Mouse (Mus musculus) ES-Bruce4 (cell line): ENCODE measurements around the gene Angptl3.

Source experiments
- CTCF ChIP-seq: IDR thresholded peaks from one replicate; pipeline ENCODE4 v1.8.1; 2011; ENCODE audit warnings: low read depth, low read length
- POLR2A ChIP-seq: IDR thresholded peaks from one replicate; pipeline ENCODE4 v1.8.1; 2011; ENCODE audit warnings: low read length; ENCODE audit not compliant: insufficient read depth

DNA sequence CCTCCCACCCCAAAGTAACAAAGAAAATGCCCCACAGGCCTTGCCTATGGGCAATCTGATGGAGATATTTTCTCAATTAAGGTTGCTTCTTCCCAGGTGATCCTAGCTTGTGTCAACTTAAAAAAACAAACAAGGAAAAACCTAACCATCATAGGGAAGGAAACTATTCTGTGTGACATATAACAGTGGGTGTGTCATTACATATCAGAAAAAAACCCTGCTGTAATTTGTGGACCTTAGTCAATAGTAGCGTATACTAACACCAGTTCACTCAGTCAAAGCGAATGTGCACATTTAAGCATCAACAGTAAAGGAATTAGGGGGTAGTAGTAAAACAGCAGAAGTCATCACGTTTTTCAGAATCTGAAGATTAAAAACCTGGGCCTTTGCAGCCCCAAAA lies 61.0 kb downstream of the Angptl3 start:
- TF ChIP-seq POLR2A (no peak), CTCF (no peak)
